Mouse (Mus musculus) lung, adult 2 months (tissue): ENCODE data around the gene Mast1. TPM values are rescaled to one million over a fixed set of nuclear protein-coding genes. Genes with fewer than 3 reads are reported as not detected.
A peak's percentile ranks its signal among the peaks of the same experiment; 100 is the strongest.

Experiments
- DNase-seq: peaks from one replicate; pipeline ENCODE4 v3.0.0; 2022
- H3K4me1 ChIP-seq: fragments of 200-500 bp; 2 replicates; pipeline ENCODE4 v1.6.1; 2011; ENCODE audit warnings: low read length; ENCODE audit not compliant: control insufficient read depth, insufficient read depth
- H3K4me3 ChIP-seq: fragments of 200-500 bp; replicated peaks from 2 replicates; pipeline ENCODE3; 2011; ENCODE audit warnings: low read depth, mild to moderate bottlenecking, control low read depth, low read length; ENCODE audit errors: extremely low read depth
- CTCF ChIP-seq: fragments of 200-500 bp; IDR thresholded peaks from 2 replicates; pipeline ENCODE4 v1.5.1; 2011; ENCODE audit warnings: mild to moderate bottlenecking, low read length, control low read depth; ENCODE audit not compliant: insufficient read depth
- POLR2A ChIP-seq: fragments of 200-500 bp; IDR thresholded peaks from 2 replicates; pipeline ENCODE4 v1.6.1; 2011; ENCODE audit warnings: low read depth, mild to moderate bottlenecking, control low read depth, low read length, borderline replicate concordance; ENCODE audit errors: extremely low read depth
- WGBS: fragments of 180-500 bp; shearing (Covaris S2); methylation state at CpG from one replicate; pipeline ENCODE4 v1.1.7; 2018; 5-methylcytosine and 5-hydroxymethylcytosine counted together
- polyA plus RNA-seq: library from polyadenylated mRNA; depleted of rRNA; stranded (reverse); fragments of >200 nt; gene quantifications from 2 replicates; pipeline ENCODE4 v1.2.3, GENCODE M21; 2012

The Mast1 gene
- polyA plus RNA-seq, 1 experiment = 0.41 TPM

DNA sequence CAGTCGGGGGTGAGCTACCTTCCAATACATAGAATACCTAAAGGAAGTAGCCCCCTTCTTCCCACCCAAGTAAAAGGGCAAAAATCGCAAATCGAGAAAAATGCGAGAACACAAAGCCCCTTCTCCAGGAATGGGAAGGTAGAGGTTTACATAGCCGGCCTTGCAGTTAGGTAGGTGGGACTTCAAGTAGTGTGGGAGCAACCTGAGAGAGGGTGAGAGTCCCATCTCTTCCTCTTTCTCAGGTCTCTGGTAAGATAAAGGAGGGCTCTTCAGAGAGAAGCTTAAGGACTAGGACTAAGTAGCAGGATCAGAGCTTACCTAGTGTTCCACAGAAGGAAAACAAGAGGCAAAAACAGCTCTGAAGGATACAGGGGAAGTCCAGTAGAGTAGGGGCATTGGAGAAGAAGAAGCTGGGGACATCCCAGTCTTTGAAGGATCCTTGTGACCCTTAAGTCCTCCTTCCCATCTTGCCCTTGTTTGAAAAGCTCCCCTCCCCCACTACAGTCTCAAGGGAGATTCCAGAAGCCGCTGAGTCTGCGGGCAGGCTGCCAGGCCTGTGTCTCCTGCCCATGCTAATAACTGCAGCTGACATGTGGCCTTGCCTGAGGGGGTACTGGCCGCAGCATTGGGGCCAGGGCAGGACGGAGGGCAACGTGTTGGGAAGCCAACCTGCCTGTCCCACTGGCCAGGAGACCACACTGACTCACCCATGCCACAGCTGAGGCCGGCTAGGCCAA lies 43.6 kb upstream of the Mast1 start:
- TF ChIP-seq CTCF = no peak
- peak; percentile 25; the same call in 1 of the 2 replicates for TF ChIP-seq POLR2A
- H3K4me1 ChIP-seq = peaks cover 51% of the 10 kb centered on the region
- peak; percentile 80 for DNase-seq
- 24% methylated on average over 11 of the region's 11 CpGs for WGBS
- H3K4me3 ChIP-seq = no peak overlapping the region

DNA sequence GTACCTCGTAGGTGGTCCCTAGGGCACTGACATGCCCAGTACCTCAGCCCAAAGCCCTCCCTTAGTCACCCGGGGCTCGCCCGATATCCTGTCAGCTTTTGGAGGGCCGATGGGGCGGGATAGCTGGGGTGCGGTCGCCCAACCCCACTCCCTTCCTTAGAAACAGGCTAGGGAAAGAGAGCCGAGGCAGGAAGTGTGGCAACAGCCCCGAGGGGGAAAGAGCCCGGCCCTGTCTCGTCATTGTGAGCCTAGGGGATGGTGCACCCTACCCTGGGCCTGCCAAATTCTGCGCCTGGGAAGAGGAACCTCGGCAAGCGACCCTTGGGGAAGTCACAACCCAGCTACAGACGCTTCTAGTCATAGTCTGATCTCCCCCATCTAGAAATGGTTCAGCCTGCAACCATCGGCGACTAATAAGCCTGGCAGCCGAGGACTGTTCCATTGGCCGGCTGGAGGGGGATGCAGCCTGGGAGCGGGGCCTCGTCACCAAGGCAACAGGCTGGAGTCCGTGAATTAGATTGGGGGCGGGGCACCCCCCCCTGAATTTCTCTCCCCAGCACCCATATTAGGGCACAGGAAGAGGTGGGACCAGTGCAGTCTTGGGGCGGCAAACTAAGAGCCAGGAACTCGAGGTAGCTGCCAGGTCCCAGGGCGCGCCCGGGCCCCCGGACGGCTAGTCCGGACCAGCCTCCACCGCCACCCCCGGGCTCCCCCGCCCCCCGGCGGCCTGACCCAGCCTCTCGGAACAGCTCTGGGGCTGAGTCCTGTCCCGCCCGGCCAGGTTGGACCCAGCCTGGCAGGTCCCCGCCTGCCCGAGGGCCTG lies 42.7 kb upstream of the Mast1 start:
- DNase-seq = peak; percentile 88
- Histone ChIP-seq H3K4me1 (peaks cover 49% of the 10 kb centered on the region), H3K4me3 (peak overlapping the region; percentile 60)
- TF ChIP-seq CTCF = no peak
- peak; percentile 52; the same call in 1 of the 2 replicates for TF ChIP-seq POLR2A
- 1% methylated on average over 33 of the region's 42 CpGs for WGBS

DNA sequence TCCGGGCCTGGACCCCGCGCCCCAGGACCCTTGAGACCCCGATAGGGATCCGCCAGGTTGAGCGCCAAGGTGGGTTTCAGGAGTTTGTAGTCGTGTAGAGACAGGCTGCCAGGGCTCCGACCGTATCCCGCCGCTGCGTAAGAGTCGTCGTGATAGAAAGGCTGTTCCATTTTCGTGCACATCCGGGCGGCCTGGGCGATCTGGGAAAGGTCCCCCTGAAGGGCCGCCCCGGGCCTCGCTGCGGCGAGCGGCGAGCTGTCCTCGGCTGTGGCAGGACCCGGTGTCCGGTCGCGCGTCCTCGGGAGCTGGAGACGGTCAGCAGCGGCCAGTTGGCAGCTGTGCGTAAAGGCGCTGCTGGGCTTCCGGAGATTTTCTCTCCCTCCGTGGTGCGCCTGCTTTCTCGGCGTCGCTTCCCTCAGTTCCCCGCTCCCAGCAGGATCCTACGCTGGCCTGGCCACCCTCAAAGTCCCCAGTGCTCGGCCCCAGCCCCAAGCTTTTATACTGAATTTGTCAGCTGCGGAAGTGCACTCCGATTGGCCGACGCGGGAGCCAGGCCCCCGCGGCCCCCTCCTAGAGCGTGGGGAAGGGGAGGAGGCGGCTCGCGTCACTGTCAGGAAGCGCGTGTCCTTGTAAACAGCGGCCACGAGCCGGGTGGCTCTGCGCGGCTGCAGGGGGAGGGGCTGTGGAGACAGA lies 41.2 kb upstream of the Mast1 start, which contains the start of gene Junb:
Gene Junb, minus strand, starts transcription at position 471 of the 693 bp plus-strand sequence.
- Histone ChIP-seq H3K4me1 (peaks cover 36% of the 10 kb centered on the region), H3K4me3 (peak within 1 kb of the TSS; percentile 71)
- WGBS = under 1% methylated on average over 63 of the region's 63 CpGs
- TF ChIP-seq POLR2A (peak; percentile 100), CTCF (no peak)
- DNase-seq = peak; percentile 98

DNA sequence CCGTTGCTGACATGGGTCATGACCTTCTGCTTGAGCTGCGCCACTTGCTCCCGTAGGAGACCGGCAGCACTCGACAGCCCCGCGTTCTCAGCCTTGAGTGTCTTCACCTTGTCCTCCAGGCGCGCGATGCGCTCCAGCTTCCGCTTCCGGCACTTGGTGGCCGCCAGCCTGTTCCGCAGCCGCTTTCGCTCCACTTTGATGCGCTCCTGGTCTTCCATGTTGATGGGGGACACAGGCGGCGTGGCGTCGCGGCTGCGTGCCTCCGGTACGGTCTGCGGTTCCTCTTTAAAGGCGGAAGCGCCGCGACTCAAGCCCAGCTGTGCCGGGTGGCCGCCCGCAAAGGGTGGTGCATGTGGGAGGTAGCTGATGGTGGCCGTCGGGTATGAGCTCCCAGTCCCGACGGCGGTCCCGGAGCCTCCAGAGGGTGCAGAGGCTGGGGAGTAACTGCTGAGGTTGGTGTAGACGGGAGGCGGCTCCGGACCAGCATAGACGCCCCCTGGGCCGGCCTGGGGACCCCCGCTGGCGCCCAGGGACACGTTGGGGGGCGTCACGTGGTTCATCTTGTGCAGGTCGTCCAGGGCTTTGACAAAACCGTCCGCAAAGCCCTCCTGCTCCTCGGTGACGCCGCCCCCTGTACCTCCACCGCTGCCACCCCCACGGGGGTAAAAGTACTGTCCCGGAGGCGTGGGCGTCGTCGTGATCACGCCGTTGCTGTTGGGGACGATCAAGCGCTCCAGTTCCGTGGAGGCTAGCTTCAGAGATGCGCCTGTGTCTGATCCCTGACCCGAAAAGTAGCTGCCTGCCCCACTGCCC lies 40.5 kb upstream of the Mast1 start:
- WGBS = under 1% methylated on average over 70 of the region's 70 CpGs
- H3K4me3 ChIP-seq = peak overlapping the region; percentile 71
- H3K4me1 ChIP-seq = peaks cover 34% of the 10 kb centered on the region
- TF ChIP-seq POLR2A (peak; percentile 65; the same call in 1 of the 2 replicates), CTCF (no peak)
- no peak for DNase-seq

DNA sequence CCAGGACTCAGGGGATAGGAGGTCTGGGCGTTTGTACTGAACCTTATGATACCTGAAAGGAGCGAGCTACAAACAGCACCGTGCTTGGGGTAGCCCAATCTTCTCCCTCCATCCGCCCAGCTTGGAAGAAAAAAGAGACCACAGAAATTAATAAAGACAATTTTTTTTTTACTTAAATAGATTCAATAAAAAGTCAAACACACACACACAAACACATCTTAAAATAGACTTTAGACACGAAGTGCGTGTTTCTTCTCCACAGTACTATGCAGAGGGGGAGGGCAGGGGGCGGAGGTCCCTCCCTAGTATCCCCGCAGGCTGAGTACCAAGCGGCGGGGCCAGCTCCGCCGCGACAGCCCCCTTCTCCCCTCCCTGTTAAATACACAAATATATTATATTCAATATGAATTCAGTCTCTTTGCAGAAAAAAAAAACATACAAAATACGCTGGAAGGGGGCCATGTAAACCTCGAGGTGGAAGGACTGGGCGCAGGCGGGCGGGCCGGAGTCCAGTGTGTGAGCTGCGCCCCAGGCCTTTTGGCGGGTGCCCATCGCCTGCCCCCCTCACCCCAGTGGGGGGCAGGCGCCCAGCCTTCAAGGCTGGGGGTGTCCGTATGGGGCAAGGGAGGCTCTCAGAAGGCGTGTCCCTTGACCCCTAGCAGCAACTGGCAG lies 39.7 kb upstream of the Mast1 start:
- no peak for TF ChIP-seq POLR2A
- no peak for TF ChIP-seq CTCF
- H3K4me1 ChIP-seq = peaks cover 27% of the 10 kb centered on the region
- peak overlapping the region; percentile 71 for H3K4me3 ChIP-seq
- 1% methylated on average over 25 of the region's 25 CpGs for WGBS
- peak; percentile 77 for DNase-seq

DNA sequence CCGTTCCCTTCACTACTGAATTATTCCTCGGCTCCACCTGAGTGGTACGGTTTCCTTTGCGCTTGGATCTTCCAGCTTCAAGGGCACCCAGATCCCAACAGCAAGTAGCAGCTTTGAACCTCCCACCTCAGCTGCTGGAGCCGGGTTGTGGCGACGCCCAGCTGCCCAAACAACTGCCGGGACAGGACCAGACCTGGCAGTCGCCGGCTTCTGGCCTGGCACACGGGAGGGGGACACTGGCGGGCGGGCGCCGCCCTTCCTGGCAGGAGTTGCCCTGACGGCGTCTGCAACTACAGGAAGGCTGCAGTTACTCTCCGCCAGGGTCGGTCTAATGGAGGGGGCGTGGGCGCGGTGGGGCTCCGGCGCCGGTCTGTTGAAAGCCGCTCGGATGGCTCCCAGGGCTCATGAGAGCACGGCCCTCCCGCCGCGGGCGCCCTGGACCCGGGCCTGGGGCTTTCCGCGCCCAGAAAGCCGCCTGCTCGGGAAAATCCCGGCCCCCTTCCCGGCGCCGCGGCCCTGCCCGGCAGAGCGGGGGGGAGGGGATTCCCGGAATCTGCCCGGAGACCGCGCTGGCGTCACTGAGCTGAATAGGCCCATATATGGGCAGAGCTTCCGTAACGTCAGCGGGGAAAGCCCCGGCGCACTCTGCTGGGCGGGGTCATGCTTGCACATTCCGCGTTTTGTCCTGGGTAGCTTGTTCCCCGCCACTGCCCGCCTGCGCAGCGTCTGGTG lies 39.0 kb upstream of the Mast1 start:
- H3K4me1 ChIP-seq = peaks cover 23% of the 10 kb centered on the region
- TF ChIP-seq CTCF = no peak
- TF ChIP-seq POLR2A = peak; percentile 97
- H3K4me3 ChIP-seq = peak overlapping the region; percentile 71
- WGBS = 1% methylated on average over 56 of the region's 61 CpGs
- DNase-seq = peak; percentile 97

DNA sequence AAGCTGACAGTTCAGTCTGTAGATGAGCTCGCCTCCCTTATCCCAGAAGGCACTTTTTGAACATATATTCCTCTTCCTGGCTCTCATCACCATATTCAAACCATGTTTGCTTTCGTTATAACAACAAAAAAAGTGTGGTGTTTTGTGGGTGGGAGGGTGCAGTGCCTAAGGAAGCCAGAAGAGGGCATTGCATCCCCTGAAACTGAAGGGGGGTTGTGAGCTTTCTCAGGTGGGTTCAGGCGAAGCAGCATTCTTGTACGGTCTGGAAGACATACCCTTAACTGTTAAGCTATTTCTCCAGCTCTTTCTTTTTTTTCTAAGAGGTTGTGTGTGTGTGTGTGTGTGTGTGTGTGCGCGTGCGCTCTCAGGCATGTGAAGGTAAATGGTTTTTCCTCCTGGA lies 38.3 kb upstream of the Mast1 start:
- peaks cover 15% of the 10 kb centered on the region for H3K4me1 ChIP-seq
- no peak overlapping the region for H3K4me3 ChIP-seq
- TF ChIP-seq POLR2A (no peak), CTCF (peak; percentile 86)
- 29% methylated on average over 7 of the region's 7 CpGs for WGBS
- peak; percentile 71 for DNase-seq
